Mouse (Mus musculus) liver, adult (tissue): Measurements from ENCODE around the gene Nomo1.

ENCODE experiments used
- GATA4 ChIP-seq: IDR thresholded peaks from 2 replicates; pipeline ENCODE4 v1.6.1; 2014; ENCODE audit warnings: mild to moderate bottlenecking, low read length; ENCODE audit not compliant: insufficient replicate concordance

Gene Nomo1

GRCm38 (mm10) chr7:46084839-46085513 lies 51.5 kb downstream of the Nomo1 start:
- TF ChIP-seq GATA4 = no peak

DNA sequence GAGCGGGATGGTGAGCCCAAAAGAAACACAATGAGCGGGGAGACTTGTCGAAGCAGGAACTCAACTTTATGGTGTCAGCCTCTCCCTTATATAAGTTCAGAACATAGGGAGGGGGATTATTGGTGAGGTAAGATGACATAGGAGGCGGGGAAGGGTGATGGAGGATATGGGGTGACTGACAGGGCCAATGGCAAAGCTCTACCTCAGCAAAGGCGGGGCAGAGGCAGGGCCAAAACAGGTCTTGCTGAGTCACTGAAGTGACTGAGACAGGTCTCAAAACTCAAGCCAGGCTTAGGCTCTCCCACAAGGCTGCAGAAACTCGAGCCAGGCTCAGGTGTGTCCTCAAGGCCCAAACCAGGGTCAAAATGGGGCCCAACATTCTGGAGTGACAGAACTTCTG lies 52.9 kb downstream of the Nomo1 start:
- no peak for TF ChIP-seq GATA4

GRCm38 (mm10) chr7:46088241-46088640 lies 54.7 kb downstream of the Nomo1 start:
- TF ChIP-seq GATA4 = no peak

GRCm38 (mm10) chr7:46092803-46093202 lies 59.3 kb downstream of the Nomo1 start:
- no peak for TF ChIP-seq GATA4

DNA sequence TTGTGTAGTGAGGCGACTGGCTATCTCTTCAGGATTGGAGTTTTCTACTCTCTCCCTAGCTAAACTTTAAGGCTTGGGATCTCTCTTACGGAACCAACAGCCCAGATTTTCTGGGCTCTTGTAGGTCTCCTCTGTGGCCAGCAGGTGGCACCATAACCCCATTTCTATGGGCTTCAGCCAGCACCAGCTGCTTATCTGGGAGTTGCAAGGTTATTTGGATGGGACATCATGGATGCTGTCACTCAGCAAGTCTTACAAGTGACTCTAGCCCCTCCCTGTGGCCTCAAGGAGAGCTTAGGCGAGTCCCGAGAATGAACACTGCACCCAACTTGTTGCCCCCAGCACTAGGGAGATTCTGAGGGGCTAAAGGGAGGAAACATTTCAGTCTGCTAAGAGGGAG lies 62.6 kb downstream of the Nomo1 start:
- no peak; the same call in 1 of the 2 replicates for TF ChIP-seq GATA4

GRCm38 (mm10) chr7:46097319-46097783 lies 63.9 kb downstream of the Nomo1 start:
- TF ChIP-seq GATA4 = no peak

DNA sequence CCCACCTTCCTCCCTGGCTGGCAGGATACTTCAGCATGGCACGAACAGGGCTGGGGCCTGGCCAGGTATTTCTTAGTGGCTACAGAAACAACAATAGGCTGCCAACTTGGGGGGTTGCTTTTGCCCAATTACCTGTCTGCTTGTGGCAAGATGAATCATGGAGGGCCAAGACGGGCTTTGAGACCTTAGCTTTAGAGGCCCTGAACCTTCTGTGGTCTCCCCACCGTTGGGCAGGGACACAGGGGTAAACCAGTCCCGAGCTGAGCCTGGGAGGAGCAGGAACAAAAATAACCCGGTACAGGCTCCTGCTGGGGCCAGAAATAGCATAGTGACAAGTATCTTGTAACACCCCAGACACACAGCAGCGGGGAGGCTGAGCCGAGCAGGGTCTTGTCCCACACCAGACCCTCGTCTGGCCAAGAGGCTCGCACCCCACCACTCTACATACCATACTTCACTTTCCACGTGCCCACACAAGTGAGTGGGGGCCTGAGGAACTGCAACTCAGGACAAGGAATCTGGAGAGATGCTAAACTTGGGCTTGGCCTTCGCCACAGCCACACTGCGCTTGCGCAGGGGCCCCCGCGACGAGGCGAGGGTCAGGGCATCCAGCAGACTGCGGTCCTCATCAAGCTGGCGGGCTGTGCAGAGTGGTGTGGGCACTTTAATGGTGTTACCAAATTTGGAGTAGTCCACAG lies 64.9 kb downstream of the Nomo1 start:
- TF ChIP-seq GATA4 = no peak

DNA sequence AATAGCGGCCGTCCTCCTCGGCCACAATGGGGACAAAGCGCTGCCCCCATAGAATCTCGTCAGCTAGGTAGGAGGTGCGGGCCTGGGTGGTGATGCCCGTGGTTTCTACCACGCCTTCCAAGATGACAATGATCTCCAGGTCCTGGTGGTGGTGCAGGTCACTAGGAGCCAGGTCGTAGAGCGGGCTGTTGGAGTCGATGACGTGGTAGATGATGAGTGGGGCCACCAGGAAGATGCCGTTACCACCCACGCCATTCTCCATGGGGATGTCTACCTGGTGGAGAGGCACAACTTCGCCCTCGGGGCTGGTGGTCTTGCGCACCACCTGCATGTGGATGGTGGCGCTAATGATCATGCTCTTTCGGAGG lies 65.4 kb downstream of the Nomo1 start:
- TF ChIP-seq GATA4 = no peak

- no peak for TF ChIP-seq GATA4
These were observed 66.2 kb downstream of the Nomo1 start for GRCm38 (mm10) chr7:46099682-46100081.

DNA sequence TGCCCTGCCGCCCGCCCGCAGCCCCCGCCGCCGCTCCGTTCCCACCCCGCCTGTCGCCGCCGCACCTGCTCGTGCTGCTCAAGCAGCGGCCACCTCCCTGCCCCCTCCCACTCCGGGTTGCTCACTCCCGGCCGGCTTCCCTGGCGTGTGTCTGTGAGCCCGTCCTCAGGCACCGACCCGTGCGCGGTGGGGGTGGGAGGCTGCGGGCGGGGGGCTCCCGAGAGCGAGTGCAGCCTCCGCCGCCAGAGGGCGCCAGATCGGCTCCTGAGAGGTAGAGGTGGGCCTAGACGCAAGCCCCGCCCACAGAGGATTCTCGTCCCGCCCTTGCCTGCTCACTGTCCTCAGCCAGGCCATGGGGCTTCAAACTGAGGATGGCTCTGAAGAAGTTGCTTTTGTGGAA lies 67.1 kb downstream of the Nomo1 start, which contains the start of gene Kcnj11:
TSS of gene Kcnj11 (minus strand) at position 202 of the 400 bp plus-strand sequence.
- no peak for TF ChIP-seq GATA4

DNA sequence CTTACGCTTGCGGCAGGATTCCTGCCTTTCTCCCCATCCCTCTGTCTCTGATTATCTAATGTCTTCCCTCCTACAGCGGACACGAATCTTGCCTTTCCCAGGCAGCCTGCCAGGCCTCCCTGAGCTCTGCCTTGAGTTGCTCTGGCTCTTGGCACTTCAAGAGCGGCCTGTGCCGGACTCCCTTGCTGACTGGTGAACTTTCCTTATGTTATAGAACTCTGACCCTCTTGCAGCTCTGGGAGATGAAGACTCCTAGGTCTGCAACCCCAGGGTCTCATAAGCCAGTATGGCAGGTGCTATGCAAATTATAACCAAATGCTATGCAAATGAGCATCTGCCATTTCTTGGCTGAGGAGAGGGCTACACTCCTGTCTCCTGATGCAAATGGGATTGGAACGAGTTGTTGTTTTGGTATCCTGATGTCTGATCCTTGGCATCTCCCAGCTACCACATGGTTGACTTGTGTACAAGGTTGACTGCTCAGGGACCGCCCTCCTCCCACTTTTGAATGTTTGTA lies 69.6 kb downstream of the Nomo1 start:
- TF ChIP-seq GATA4 = no peak

DNA sequence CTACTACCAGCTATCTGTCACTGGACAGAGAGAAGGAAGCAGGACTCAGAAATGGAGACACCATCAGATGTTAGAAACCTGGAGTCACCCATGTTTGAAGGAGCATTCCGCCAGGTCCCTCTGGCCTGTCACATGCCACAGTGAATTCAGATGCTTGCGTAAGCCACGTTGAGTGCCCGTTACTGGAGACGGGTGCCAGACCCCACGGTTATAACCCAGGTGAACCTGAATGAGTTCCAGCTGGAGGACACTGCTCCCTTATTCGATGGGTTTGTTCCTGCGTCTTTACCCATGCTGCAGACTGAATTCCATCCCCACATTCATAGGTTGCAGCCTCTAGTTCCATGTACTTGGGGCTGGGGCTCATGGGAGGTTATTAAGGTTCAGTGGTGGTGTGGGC lies 70.3 kb downstream of the Nomo1 start:
- no peak for TF ChIP-seq GATA4

DNA sequence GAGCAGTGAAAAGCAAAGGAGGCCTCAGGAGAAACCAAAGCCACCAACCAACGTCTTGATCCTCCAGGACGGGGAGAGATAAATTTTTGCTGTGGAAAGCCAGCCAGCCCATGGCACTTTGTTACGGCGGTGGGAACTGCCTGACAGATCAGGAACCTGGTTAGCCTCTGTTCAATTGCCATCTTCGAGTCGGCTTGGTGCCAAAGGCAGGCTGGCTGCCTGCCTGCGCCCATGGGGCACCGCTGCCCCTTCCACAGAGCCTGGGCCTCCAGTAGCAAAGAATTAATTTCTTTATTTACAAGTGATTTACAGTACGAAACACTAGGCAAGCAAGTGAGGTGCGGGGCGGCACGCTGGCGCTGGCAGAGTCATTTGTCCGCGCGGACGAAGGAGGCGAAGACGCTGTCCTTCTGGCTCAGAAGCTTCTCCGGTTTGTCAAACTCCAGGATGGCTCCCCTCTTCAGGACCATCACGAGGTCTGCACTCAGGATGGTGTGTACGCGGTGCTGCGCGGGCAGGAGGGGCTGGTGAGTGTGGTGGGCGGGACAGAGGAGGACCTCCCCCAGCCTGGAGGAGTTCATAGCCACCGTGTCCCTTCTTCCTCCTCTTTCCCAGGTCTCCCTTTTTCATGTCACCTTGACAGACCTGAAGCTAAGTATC lies 70.9 kb downstream of the Nomo1 start:
- TF ChIP-seq GATA4 = no peak

- TF ChIP-seq GATA4 = no peak
These were observed 72.0 kb downstream of the Nomo1 start for GRCm38 (mm10) chr7:46105484-46105883.

GRCm38 (mm10) chr7:46110079-46110478 lies 76.6 kb downstream of the Nomo1 start:
- no peak for TF ChIP-seq GATA4
